Mouse (Mus musculus) ES-CJ7 (cell line): ENCODE measurements around the gene Lif.

Experiments
- DNase-seq: peaks from one replicate; pipeline ENCODE4 v3.0.0; 2011; ENCODE audit warnings: low read depth, low spot score

Lif gene

DNA sequence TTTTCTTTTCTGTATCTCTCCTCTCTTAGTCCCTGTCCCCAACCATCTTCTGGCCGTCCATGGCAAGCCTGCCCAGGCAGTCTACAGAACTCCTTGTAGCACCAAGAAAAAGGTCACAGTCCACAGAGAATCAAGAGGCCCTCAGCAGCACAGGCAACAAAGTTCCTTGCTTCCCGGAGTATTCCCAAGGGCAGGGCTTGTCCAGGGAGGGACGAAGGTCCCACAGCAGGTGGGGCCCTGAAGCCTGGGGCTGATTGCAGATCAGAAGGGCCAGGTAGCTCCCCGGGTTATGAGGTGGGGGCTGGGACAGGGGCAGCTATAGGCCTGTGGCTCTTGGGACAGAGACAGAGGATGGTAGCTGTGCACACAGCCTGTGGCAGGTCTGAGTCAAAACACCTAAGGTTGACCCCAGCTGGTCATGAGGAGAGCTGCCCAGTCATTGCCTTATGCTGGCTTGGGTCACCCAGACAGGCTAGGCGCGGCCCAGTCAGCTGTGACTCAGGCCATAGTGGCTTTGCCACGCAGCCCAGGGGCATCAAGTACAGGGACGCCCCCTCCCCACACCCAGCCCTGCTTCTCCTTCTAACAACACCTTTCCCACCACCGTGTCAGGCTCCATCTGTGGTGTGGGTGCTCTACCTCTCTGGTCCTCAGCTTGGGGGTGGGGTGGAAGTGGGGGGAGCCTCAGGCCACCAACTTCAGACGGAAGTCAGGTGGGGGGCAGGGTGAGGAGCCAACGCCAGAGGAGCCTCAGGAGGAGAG lies at the start of gene Lif:
TSS of gene Lif (plus strand) at position 712 of the 762 bp plus-strand sequence.
- DNase-seq: no peak

DNA sequence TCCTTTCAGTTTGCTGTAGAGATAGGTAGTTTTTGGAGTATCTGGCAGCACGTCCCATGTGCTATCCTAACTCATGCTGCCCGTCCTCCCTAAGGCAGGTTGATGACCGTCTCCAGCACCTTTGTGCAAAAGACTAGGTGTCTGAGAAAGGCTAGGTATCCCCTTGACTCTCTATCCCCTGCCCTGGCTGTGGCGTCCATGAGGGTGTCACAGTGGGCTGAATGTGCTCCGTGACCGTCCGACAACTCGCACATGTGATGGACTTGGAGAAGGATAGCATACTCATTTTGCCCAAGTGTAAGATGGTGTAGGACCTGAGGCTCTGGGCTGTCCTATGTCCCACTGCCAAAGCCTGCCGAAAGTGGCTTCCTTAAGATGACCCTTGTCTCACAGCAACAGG lies 49.7 kb upstream of the Lif start:
- DNase-seq: no peak

DNA sequence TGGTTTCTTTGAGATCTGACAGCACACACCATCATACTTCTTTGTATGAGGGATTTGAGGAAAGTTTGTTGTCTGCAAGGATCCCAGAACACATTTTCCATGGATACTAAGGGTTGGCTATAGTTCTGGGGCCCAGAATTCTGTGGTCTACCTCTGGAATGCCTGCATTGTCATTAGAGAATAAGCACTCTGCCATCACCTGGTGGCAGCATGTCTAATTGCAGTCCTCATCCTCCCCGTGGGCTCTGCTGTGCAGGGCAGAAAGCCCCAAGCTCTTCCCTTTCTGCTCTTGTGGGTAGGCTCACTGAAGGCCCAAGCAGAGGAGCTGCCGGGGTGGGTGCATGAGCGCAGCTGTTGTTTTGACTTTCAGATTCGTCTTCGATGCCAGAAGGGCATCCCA lies 47.8 kb upstream of the Lif start:
- no peak for DNase-seq

DNA sequence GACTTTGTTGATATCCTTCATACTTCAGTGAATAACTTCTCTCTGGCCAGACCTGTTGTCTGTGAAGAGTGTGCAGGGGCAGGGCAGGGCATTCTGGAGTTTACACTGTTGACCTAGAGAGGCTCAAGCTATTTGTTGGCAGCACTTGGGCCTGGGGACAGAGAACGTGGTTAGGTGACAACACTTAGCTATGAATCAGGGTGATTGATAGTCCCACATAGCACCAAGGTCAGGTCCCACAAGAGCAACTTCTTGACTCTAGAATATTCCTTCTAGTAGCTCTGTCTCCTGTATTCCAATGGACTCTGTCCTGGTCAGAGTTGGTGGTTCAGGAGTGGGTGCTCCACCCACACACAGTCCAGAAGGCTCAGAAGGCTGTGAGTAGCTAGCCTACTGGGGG lies 46.6 kb upstream of the Lif start:
- DNase-seq: no peak

DNA sequence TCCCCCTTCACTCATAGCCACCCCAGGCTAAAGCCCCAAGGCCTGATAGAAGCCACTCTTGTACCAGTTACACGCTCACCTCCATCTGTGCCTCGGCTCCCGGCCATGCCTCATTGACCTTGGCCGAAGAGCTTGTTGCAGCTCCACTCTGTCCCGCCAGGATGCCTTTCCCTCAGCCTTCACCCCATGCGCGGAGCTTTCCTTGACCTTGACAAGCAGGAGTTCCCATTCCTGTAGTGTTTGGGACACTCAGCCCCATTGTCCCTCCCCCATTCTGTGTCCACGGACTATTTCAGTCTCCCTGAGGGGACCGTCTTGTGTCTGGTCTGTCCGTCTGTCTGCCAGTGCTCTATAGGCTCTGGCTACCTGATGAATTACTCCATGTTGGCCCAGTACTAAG lies 44.2 kb upstream of the Lif start:
- no peak for DNase-seq

DNA sequence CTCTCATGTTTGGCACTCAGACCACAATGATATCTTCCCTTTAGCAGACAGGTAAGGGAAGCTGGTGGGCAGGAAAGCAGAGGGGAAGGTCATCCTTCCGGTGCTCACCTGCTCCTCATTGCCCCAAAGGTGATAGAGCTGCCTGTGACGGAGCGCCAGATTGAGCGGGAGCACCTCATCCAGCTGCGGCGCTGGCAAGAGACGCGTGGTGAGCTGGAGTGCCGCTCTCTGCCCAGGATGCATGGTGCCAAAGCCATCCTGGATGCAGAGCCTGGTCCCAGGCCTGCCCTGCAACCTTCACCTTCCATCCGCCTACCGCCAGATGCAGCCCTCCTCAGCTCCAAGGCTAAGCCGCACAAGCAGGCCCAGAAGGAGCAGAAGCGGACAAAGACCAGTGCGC lies 42.8 kb upstream of the Lif start:
- no peak for DNase-seq

DNA sequence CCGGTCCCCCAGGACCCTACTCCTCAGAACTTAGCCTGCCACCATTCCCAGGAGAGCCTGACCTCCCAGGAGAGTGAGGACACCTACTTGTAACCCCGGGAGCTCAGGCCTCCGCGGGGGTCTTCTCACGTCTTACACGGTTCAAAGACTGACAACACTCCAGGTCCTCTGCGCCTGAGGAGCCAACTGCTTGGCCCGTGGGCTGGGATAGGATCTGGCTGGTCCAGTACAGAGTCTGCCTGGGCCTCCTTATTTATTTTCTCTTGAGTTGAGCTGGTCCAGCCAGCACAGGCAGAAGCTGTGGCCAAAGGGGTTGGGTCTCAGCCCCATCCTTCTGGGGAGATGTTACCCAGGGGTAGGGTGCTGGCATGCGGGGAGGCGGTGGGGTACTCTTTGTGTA lies 42.3 kb upstream of the Lif start:
- DNase-seq: no peak

DNA sequence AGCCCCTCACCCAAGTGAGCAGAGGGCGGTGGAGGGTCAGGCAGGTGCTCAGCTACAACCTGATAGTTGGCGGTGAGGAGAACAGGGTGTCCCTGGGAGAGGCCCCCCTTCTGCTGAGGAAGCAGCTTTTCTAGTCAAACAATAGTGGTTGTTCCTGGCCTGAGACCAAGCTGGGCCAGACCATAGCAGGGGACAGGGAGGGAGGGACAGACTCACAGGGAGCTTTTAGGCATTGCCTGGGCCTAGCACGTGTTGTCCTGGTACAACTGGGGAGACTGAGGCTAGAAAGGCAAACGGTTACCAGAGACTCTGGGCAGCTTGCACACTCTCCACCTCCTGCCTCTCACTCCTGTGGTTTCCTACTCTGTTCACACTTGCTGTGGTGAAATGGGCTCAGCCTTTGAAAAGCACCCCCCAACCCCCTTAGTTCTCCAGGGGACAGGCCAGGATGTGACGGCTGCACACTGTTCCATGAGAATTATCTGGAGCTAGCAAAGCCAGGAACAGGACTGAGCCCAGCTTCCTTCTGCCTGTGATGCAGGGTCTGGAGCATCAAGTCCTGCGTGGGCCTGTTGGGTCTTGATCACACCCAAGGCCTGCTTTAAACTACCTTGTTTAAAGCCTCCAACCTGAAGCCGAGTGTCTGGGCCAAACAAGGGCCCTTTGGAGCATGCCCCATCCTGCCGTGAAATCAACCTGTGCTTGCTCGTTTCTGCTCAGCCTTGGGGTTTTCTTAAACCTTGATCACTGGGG lies 40.9 kb upstream of the Lif start:
- no peak for DNase-seq

DNA sequence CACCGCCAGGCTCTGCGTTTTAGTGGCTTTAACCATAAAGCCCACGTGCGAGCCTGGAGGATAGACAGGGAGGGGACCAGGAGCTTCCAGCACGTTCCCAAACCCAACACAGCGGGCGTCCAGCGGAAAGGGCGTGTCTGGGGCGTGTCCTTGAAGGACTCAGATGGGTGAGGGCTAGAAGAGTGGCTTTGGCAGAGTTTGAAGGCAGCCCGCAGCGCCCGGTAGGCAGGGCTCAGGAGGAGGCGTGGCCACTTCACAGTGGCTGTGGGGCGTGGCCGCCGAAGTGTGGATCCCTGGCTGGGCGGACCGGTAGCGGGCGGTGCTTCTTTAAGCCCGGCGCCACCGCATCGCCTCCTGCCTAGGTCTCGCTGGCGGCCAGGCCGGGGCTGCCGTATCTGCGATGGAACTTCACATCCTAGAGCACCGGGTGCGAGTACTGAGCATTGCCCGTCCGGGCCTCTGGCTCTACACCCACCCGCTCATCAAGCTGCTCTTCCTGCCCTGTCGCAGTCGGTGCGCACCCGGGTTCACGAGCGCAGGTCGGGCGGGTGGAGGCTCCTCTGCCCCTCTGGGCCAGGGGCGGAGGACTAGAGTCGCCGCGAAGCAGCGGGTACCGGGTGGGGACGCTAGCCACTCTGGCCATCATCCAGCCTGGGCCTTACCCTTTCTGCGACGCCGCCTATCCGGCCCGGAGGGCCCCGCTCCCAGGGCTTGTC lies 39.3 kb upstream of the Lif start, which contains the start of gene Castor1:
TSS of gene Castor1 (plus strand) at position 312 of the 716 bp plus-strand sequence.
- peak; percentile 99 for DNase-seq

DNA sequence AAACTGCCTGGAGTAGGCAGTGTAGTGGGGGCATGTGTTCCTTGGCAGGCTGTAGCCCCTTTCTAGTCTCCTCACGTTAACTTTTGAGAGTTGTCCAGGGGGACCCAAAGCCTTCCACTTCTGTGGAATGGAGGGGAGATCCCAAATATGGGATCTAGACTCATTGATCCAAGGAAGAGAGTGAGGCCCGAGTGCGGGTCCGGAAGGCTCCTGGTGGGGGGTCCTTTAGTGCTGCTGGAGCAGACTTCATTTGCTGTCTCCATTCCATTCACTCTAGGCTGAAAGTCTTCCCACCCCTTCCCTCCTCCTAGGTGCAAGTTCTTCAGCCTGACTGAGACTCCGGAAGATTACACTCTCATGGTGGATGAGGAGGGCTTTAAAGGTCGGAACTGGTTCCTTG lies 38.7 kb upstream of the Lif start:
- DNase-seq: peak; percentile 60

DNA sequence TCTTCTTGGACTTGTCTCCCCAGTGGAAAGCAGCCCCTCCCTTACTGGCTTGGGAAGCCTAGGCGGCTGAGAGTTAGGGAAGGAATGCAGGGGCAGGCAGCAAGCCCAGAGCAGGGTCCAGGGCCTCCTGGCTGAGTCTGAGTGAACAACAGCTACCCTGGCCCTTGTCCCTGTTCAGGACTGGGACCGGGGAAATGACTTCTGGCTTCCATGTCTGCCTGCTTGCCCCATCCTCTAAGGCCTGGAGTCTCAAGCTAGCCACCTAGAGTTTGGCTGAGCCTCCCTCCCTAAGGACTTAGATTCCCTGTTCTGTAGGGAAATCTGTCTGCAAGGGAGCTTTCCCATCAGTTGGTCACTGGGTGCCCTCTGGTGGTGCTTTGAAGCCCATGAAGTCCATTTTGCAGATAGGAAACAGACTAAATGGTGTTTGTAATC lies 38.0 kb upstream of the Lif start:
- DNase-seq: peak; percentile 70

DNA sequence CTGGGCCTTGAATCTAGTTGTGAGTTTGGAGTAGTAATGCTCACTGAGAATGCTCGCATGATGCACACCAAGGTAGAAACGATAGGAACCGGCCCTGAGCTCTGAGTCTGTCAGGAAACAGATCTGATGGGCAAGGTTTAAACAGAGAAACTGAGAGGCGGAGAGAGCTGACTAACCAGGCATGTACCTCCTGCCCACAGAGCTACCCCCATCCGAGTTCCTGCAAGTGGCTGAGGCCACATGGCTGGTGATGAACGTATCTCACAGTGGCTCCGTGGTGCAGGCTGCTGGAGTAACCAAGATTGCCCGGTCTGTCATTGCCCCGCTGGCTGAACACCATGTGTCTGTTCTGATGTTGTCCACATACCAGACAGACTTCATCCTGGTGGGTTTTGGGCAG lies 37.4 kb upstream of the Lif start:
- no peak for DNase-seq

DNA sequence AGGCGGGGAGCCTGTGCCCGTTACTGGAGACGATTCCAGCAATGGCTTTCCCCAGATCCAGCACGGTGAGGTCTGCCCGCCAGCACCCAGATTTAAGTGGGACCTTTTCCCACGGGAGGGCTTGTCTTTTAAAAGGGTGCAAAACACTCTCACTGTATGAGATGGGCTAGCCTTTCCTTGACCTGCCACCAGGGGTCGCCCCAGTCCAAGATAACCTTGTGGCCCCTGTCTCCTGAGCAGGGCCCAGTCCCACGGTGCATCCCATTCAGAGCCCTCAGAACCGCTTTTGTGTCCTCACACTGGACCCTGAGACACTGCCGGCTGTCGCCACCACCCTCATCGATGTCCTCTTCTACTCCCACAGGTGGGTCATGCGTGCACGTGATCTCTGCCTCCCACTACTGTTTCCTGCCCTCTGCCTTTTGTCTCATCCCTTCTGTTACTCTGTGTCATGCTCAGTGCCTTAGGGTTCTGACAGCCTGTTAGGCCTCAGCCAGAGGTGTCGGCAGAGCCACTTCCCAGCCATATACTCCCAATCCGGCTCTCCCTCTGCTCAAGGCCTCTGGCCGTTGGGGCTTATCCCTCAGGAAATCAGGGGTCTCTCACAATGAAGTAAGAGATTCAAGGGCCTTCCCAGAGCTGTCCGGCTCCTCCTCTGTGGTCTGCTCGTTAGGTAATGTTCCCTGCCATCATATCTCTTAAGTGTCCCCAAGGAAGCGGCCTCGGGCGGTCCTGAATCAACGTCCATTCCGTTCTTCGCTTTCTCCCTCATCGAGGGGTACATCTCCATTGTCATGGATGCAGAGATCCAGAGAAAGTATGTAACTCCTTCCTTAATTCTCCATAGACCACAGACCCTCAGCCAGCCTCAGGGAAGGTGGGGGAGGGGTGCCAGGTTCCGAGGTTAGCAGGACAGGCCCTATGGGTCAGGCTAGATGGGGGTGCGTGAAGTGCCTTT lies 36.6 kb upstream of the Lif start:
- peak; percentile 77 for DNase-seq

DNA sequence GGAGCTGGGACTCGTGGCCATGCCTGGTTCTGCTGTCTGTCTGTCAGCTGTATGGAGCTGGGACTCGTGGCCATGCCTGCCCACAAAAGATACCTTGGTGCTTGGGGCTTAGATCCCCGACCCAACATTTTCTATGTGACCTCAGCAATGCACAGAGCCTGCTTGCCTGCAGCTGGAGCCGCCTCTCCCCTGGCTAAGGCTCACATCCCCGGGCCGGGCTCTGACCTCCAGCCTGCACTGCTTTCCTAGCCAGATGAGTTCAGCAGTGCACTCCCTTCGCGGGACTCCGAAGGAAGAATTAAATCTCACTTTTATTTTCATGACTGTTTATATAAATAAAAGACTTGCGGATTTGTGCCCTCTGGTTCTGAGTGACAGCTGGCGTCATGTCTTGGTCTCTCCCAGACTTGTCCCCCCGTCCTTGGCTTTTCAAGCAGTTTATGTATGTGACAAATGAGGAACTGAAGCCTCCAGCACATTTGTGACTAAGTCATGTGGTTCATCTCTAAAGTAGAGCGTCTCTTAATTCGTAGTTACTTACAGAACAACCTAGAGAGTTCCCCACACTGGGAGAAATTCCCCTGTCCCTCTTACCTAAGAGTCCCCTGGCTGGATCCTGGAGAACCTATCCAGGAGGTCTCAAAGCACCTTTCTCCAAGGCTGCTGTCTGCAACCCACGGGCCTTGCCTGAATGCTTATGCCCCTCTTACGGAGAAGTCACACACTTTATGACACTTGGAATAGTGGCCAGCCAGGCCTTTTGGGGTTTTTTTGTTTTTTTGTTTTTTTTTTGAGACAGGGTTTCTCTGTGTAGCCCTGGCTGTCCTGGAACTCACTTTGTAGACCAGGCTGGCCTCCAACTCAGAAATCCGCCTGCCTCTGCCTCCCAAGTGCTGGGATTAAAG lies 35.1 kb upstream of the Lif start:
- DNase-seq: no peak

DNA sequence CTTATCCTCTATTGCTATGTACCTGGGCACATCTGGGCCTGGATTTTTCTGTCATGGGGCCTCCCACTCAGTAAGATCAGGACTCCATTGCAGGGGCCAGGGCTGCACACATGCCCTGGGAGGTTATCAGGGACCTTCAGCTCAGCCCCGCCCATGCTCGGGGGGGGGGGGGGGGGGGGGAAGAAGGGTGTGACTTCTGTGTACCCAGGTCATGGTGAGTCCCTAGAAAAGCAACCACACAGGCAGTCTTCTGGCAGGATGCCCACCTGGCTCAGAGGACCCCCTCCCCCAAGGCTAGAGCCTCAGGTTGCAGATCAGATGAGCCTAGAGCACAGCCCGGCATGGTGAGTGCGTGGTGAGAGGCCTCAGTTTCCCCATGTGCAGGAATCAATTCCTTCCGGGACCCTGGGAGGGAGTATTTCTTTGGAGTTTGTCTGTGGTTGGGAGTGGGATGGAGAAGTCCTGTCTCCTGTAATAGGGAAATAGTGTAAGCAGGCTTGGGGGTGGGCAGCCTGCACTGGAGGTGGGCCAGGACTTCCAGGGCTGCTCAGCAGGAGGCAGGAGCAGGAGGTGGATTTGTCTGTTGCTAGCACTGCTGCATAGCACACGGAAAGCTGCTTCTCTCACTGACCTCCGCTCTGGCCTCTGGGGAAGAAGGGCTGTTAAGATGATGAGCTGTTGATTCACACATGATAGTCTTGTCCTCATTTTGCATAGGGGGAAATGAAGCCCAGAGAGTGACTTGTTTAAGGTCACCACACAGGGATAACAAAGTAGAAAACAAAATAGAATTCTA lies 33.8 kb upstream of the Lif start:
- no peak for DNase-seq

DNA sequence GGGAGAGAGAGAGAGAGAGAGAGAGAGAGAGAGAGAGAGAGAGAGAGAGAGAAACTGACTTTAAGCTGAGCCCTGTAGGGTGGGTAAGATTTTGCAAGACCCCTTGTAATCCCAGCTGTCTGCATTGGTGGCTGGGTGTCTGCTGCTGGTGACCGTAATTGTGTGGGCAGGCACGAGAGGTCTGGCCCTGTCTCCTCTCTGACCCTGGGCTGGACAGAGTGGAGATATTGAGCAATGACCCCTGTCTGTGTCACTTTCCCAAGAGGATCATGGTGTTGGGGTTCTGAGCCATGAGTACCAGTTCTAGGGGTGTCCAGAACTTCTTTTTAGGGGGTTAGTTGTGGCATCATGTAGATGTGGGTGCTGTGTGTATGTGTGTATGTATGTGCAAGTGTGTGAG lies 33.1 kb upstream of the Lif start:
- no peak for DNase-seq

DNA sequence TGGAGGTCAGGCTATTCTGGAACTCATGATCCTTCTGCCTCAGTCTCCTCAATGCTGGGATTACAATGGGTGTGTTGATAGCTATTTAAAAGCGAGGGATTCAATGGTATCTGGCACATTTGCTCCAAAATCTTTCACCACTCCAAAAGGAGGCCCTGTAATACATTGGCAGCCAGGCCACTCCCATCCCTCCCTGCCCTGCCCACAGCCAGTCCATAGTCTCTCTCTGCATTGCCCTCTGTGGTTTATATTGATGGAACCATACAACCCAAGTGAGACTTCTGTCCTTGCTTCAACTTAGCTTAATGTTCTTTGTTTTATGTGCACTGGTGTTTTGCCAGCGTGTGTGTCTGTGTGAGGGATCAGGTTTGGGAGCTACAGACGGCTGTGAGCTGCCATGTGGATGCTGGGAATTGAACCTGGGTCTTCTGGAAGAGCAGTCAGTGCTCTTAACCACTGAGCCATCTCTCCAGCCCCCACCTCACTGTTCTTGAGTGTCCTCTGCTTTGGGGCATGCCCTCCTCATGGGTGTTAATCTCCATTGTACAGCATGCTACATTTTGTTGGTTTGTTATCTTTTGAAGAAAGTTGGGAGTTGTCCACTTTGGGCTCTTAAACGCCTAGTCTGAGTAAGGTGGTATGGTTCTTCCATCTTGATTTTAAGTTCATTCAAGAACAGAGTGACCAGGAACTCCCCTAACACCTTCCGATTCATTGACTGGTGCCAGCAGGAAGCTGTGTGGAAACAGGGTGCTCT lies 30.6 kb upstream of the Lif start:
- no peak for DNase-seq

DNA sequence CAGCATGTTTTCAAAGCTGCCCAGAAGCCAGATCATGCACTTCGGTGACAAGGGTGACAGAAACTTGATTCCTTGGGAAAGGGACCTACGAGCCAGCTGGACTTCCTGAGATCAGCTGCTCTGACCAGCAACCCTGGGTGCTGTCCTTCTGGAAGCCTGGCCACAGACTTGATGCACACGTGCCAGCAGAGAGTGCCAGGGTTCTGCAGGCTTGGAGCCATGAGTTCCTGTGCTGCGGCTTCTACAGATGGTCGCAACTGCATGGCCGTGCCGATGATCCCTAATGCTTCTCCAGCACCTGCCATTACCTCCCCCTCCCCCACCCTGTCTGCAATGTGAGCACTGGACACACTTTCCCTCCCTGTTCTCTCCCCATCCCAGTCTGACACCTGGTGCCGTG lies 28.9 kb upstream of the Lif start:
- no peak for DNase-seq

DNA sequence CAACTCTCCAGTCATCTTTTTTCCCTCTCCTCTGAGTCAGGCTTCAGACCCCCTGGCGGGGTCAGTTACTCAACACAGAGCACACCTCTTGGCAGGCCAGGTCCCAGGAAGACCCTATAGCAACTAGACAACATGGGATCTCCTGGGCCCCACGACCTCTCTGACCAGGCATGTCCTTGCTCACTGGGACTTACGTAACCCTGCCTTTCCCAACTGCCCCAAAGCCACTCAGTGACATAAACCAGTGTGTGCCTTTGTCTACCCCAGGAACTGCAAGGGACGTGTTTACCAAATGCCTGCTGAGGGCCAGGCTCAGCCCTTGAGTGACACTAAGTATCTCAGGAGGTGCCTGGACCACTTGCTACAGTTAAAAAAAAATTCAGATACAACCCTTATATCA lies 27.5 kb upstream of the Lif start:
- DNase-seq: no peak
